Mouse (Mus musculus): Measurements from ENCODE around the gene Nthl1.

The Nthl1 gene

GRCm38 (mm10) chr17:24630072-24630471 is 2.4 kb upstream of the Nthl1 start:
- no peak for DNase-seq

GRCm38 (mm10) chr17:24632813-24633449 is 451 bp downstream of the Nthl1 start:
- DNase-seq = no peak

- no peak for DNase-seq
Observed at GRCm38 (mm10) chr17:24633831-24634230, 1.4 kb downstream of the Nthl1 start.

- no peak for DNase-seq
Observed at GRCm38 (mm10) chr17:24635024-24635423, 2.5 kb downstream of the Nthl1 start.

GRCm38 (mm10) chr17:24635694-24636093 is 3.2 kb downstream of the Nthl1 start:
- DNase-seq = no peak

- DNase-seq = no peak
Observed at GRCm38 (mm10) chr17:24636781-24637481, 4.5 kb downstream of the Nthl1 start.

GRCm38 (mm10) chr17:24638214-24638613 is 5.7 kb downstream of the Nthl1 start:
- no peak for DNase-seq

- DNase-seq = no peak
Observed at GRCm38 (mm10) chr17:24638840-24639239, 6.4 kb downstream of the Nthl1 start.

GRCm38 (mm10) chr17:24639571-24639988 is 7.1 kb downstream of the Nthl1 start:
- no peak for DNase-seq

- no peak for DNase-seq
Observed at GRCm38 (mm10) chr17:24640119-24640518, 7.6 kb downstream of the Nthl1 start.

- no peak for DNase-seq
Observed at GRCm38 (mm10) chr17:24640581-24640980, 8.1 kb downstream of the Nthl1 start.

- no peak for DNase-seq
Observed at GRCm38 (mm10) chr17:24641944-24642343, 9.5 kb downstream of the Nthl1 start.

GRCm38 (mm10) chr17:24642791-24643343 is 10.4 kb downstream of the Nthl1 start:
- DNase-seq = no peak

GRCm38 (mm10) chr17:24644030-24644715 is 11.7 kb downstream of the Nthl1 start:
- DNase-seq = peak; percentile 35

GRCm38 (mm10) chr17:24644875-24645721 is 12.6 kb downstream of the Nthl1 start:
- peak; percentile 22 for DNase-seq

GRCm38 (mm10) chr17:24645916-24646315 is 13.4 kb downstream of the Nthl1 start:
- no peak for DNase-seq

GRCm38 (mm10) chr17:24646381-24646780 is 13.9 kb downstream of the Nthl1 start:
- no peak for DNase-seq

- DNase-seq = no peak
Observed at GRCm38 (mm10) chr17:24647493-24647892, 15.0 kb downstream of the Nthl1 start.

GRCm38 (mm10) chr17:24648731-24649377 is 16.4 kb downstream of the Nthl1 start:
- no peak for DNase-seq

- DNase-seq = peak; percentile 32
Observed at GRCm38 (mm10) chr17:24649581-24650069, 17.1 kb downstream of the Nthl1 start.

GRCm38 (mm10) chr17:24650070-24650616 is 17.7 kb downstream of the Nthl1 start, which contains the start of gene Slc9a3r2:
Gene Slc9a3r2, minus strand, starts transcription at chr17:24650327.
- DNase-seq = peak; percentile 72
